Mouse (Mus musculus) inflammation-experienced regulatory T-cells, adult 6 months (primary cell): ENCODE data around the gene Pnpla8. TPM values are rescaled to one million over a fixed set of nuclear protein-coding genes. Genes with fewer than 3 reads are reported as not detected.

Experiments used
- ATAC-seq: one replicate; pipeline ENCODE4 v1.8.0; 2017
- polyA plus RNA-seq, 3 experiments: library from polyadenylated mRNA; unstranded; fragments of 100-300 nt; shearing (Covaris generic); gene quantifications; one replicate each; pipeline ENCODE4 v1.2.1; 2017

Pnpla8 gene
- polyA plus RNA-seq, 3 experiments from 2014 or later, result 21.3 to 26.0 (median 23.1) TPM

GRCm38 (mm10) chr12:44357460-44357859 is 136.3 kb downstream of the Pnpla8 start:
- no peak for ATAC-seq

GRCm38 (mm10) chr12:44357881-44358280 is 136.7 kb downstream of the Pnpla8 start:
- no peak for ATAC-seq

- ATAC-seq, result no peak
Measured at GRCm38 (mm10) chr12:44371076-44371710, 150.0 kb downstream of the Pnpla8 start.

Other genes starting within 250 kb of the Pnpla8 start
- 10 to 100 TPM; 10.7 to 12.6 (median 12.6) TPM for gene Dnajb9, start 11.0 kb upstream of the Pnpla8 start, polyA plus RNA-seq
- under 1 TPM in 2 of 3 experiments, not detected in 1; 0.08 to 0.24 TPM for gene Nrcam, start 107.5 kb downstream of the Pnpla8 start, polyA plus RNA-seq